Mouse (Mus musculus): ENCODE data around the gene Ndufs5.
A peak's percentile ranks its signal among the peaks of the same experiment; 100 is the strongest.

The Ndufs5 gene

DNA sequence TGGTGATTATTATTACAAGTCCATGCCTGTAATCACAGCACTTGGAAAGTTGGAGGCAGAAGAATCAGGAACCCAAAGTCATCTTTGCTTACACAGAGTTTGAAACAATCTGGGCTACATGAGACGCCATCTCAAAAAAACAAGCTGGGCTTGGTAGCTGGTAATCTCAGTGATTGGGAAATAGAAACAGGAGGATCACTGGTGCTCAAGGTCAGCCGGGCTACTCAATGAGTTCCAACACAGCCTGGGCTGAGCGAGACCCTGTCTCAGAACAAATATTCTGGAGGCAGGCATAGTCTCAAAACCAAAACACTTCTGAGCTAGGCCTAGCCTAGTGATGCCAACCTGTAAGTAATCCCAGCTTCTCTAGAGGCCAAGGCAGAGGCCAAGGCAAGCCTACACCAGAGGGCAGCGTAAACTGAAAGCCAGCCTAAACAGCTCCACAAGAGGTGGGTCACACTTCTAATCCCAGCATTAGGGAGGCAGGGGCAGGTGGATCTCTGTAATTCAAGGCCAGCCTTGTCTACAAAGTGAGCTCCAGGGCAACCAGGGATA lies 27.3 kb upstream of the Ndufs5 start:
- Histone ChIP-seq H3K4me3 (replicated peaks; ENCODE audit: low read length) (no peak overlapping the region), H3K36me3 (ENCODE audit: insufficient read depth, low read length) (peaks cover 43% of the 10 kb centered on the region), H3K9me3 (ENCODE audit: low read length) (no peaks in the 10 kb centered on the region), H3K27me3 (ENCODE audit: insufficient read depth, low read length) (no peaks in the 10 kb centered on the region), H3K4me1 (replicated peaks; ENCODE audit: low read depth, low read length) (peaks cover 45% of the 10 kb centered on the region)
- TF ChIP-seq POU5F1 (IDR thresholded peaks at IDR 0.05; ENCODE audit: borderline replicate concordance, low read length), result no peak
- TF ChIP-seq NANOG (IDR thresholded peaks at IDR 0.05; ENCODE audit: borderline replicate concordance, low read length), result no peak
- TF ChIP-seq CTCF (conservative IDR thresholded peaks at IDR 0.05; ENCODE audit: low read length), result no peak

DNA sequence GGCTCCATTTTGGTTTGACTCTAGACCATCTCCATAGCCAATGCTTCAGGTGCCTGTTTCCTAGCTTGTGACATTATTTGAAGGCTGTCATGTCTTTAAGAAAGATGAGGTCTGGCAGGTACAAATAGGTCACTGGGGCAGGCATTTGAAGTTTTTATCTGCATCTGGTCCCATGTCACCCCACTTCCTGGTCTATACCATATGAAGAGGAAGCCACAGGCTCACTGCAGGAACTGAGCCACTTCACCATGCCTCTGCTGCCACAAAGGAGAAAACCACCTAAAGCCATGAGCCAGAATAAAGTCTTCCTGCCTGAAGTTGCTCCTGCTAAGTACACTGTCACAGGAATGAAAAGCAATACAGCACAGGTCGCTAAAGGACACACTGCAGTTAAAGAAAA lies 24.9 kb upstream of the Ndufs5 start:
- H3K4me3 ChIP-seq (replicated peaks; ENCODE audit: low read length), result no peak overlapping the region
- peaks cover 67% of the 10 kb centered on the region for H3K36me3 ChIP-seq (ENCODE audit: insufficient read depth, low read length)
- no peaks in the 10 kb centered on the region for H3K9me3 ChIP-seq (ENCODE audit: low read length)
- peaks cover 31% of the 10 kb centered on the region for H3K4me1 ChIP-seq (replicated peaks; ENCODE audit: low read depth, low read length)
- TF ChIP-seq NANOG (IDR thresholded peaks at IDR 0.05; ENCODE audit: borderline replicate concordance, low read length) (no peak), CTCF (conservative IDR thresholded peaks at IDR 0.05; ENCODE audit: low read length) (no peak), POU5F1 (IDR thresholded peaks at IDR 0.05; ENCODE audit: borderline replicate concordance, low read length) (no peak)
- no peaks in the 10 kb centered on the region for H3K27me3 ChIP-seq (ENCODE audit: insufficient read depth, low read length)

DNA sequence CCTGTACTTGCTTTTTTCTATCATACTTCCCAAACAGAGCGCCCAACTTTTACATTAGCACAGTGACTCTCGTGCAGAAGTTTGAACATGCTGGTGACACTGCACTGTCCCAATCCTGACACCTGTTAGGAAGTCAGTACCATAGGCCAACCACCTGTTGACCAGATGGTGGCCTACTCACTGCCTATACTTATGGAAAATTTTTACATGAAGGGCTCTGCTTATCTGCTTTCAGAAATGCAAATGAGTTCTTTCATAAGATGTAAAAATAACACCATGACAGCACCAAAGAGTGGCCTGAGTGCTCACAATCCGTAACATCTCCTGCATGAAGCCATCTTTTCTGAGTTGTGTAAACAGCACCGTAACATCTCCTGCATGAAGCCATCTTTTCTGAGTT lies 20.7 kb upstream of the Ndufs5 start:
- Histone ChIP-seq H3K36me3 (ENCODE audit: insufficient read depth, low read length) (peaks cover 86% of the 10 kb centered on the region), H3K27me3 (ENCODE audit: insufficient read depth, low read length) (no peaks in the 10 kb centered on the region), H3K4me3 (replicated peaks; ENCODE audit: low read length) (no peak overlapping the region), H3K9me3 (ENCODE audit: low read length) (no peaks in the 10 kb centered on the region), H3K4me1 (replicated peaks; ENCODE audit: low read depth, low read length) (peaks cover 4% of the 10 kb centered on the region; the same call in 1 of the 2 replicates)
- no peak for TF ChIP-seq NANOG (IDR thresholded peaks at IDR 0.05; ENCODE audit: borderline replicate concordance, low read length)
- TF ChIP-seq CTCF (conservative IDR thresholded peaks at IDR 0.05; ENCODE audit: low read length), result no peak
- no peak for TF ChIP-seq POU5F1 (IDR thresholded peaks at IDR 0.05; ENCODE audit: borderline replicate concordance, low read length)

DNA sequence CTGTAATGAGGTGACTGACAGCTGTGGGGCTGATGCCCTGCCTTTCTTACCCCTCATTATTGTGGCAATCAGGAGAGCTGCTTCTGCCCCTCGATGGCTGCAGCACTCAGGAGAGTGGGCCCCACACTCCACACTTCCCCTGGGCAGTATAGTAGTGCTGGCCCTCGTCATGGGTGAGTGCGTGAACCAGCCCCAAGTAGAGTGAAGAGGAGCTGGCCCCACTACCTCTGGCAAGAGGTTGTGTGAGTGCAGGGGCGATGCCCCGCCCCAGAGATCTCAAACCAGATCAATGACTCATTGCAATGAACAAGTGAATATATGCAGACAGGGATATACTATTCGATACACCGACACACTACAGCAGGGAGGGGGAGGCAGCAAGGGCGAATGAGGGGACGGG lies 15.5 kb upstream of the Ndufs5 start:
- TF ChIP-seq NANOG (IDR thresholded peaks at IDR 0.05; ENCODE audit: borderline replicate concordance, low read length) (no peak), CTCF (conservative IDR thresholded peaks at IDR 0.05; ENCODE audit: low read length) (no peak), POU5F1 (IDR thresholded peaks at IDR 0.05; ENCODE audit: borderline replicate concordance, low read length) (no peak)
- Histone ChIP-seq H3K4me1 (replicated peaks; ENCODE audit: low read depth, low read length) (peaks cover 15% of the 10 kb centered on the region), H3K4me3 (replicated peaks; ENCODE audit: low read length) (no peak overlapping the region), H3K9me3 (ENCODE audit: low read length) (no peaks in the 10 kb centered on the region), H3K36me3 (ENCODE audit: insufficient read depth, low read length) (peaks cover 51% of the 10 kb centered on the region), H3K27me3 (ENCODE audit: insufficient read depth, low read length) (no peaks in the 10 kb centered on the region)

DNA sequence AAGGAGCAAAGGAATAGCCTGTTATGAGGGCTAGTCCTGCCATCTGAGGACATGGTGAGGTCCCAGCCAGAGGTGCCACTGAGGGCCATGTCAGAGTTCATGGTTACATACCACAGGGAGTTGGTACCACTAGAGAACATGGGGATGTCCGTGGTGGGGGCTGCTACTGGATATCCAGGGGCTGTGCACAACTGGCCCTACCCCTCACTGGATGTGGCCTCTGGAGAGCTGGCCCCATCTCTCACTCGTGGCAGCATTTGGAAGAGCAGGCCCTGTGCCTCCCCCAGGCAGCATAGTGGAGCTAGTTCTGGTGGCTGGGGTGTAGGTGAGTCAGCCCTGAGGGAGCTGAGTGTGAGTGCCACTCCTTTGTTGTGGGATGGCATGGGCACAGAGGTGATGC lies 14.9 kb upstream of the Ndufs5 start:
- H3K36me3 ChIP-seq (ENCODE audit: insufficient read depth, low read length), result peaks cover 45% of the 10 kb centered on the region
- H3K4me3 ChIP-seq (replicated peaks; ENCODE audit: low read length), result no peak overlapping the region
- H3K4me1 ChIP-seq (replicated peaks; ENCODE audit: low read depth, low read length), result peaks cover 15% of the 10 kb centered on the region
- H3K27me3 ChIP-seq (ENCODE audit: insufficient read depth, low read length), result no peaks in the 10 kb centered on the region
- TF ChIP-seq CTCF (conservative IDR thresholded peaks at IDR 0.05; ENCODE audit: low read length) (no peak), POU5F1 (IDR thresholded peaks at IDR 0.05; ENCODE audit: borderline replicate concordance, low read length) (no peak), NANOG (IDR thresholded peaks at IDR 0.05; ENCODE audit: borderline replicate concordance, low read length) (no peak)
- H3K9me3 ChIP-seq (ENCODE audit: low read length), result no peaks in the 10 kb centered on the region

DNA sequence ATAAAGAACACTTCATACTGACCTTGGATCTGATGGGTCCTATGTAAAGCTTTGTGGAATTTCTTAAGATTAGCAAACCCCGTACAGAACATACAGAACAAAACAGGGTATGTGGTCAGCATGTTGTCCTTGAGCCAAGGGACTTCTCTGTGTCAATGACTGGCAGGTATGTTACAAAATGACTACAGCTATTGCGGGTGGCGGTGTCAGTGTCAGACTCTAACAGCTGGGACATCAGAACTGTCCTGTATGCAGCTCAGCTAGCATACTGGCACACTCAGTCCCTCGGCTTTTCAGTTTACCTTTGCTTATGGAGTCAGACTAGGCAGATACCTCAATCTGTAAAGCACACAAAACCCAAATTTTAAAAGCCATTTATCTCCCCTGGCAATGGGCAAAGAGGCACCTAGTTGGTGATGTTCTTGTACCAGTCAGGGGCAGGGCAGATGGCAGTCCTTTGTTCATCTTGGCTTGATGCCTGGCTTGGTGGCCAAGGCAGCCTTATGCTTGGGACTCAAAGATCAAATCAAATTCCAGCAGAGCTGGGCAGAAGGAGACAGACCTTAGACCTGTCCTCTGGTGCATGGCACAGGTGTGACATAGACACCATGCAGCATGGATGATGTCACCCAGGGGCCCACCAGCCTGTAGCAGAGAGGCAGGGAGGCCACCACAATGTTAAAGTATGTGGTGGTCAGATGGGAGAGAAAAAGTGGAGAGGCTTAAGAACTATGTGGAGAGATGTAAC lies 14.3 kb upstream of the Ndufs5 start:
- Histone ChIP-seq H3K27me3 (ENCODE audit: insufficient read depth, low read length) (no peaks in the 10 kb centered on the region), H3K4me3 (replicated peaks; ENCODE audit: low read length) (no peak overlapping the region), H3K36me3 (ENCODE audit: insufficient read depth, low read length) (peaks cover 41% of the 10 kb centered on the region), H3K9me3 (ENCODE audit: low read length) (no peaks in the 10 kb centered on the region), H3K4me1 (replicated peaks; ENCODE audit: low read depth, low read length) (peaks cover 15% of the 10 kb centered on the region)
- TF ChIP-seq NANOG (IDR thresholded peaks at IDR 0.05; ENCODE audit: borderline replicate concordance, low read length), result no peak
- no peak for TF ChIP-seq CTCF (conservative IDR thresholded peaks at IDR 0.05; ENCODE audit: low read length)
- no peak for TF ChIP-seq POU5F1 (IDR thresholded peaks at IDR 0.05; ENCODE audit: borderline replicate concordance, low read length)

DNA sequence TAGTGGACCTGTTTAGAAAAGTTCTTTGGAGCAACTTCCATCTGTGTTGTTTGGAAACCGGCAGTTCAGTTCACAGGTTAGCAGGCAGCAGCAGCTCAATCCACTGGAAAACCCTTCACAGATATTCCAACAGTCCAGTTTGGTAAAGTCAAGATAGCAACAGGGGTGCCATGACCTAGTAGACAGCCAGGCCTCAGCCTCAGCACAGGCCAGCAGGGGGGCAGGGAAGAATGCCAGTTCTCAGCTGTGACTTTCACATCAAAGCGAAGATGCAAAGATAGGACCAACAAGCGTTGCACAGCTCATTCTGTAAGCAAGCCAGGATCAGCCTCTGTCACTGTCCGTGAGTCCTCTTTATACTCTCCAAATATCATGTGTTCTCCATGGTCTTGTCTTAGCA lies 3.8 kb upstream of the Ndufs5 start:
- H3K36me3 ChIP-seq (ENCODE audit: insufficient read depth, low read length), result no peaks in the 10 kb centered on the region
- no peak overlapping the region for H3K4me3 ChIP-seq (replicated peaks; ENCODE audit: low read length)
- no peaks in the 10 kb centered on the region for H3K27me3 ChIP-seq (ENCODE audit: insufficient read depth, low read length)
- H3K9me3 ChIP-seq (ENCODE audit: low read length), result peaks cover 3% of the 10 kb centered on the region
- no peak for TF ChIP-seq CTCF (conservative IDR thresholded peaks at IDR 0.05; ENCODE audit: low read length)
- peaks cover 27% of the 10 kb centered on the region for H3K4me1 ChIP-seq (replicated peaks; ENCODE audit: low read depth, low read length)

DNA sequence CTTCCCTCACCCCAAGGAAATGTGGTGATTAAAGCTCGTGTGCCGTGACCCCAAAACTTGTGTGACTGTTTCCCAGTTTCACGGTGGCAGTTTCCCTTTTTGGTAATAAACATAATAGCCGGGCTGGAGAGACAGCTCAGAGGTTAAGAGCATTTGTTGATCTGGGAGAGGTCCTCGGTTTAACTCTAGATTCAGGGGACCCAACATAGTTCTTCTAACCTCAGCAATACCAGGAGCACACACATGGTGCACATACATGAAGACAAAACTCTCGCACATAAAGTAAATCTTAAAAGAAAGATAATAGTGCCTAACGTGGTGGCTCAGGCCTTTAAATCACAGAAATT lies 405 bp upstream of the Ndufs5 start:
- H3K4me1 ChIP-seq (replicated peaks; ENCODE audit: low read depth, low read length), result peaks cover 36% of the 10 kb centered on the region
- H3K36me3 ChIP-seq (ENCODE audit: insufficient read depth, low read length), result peaks cover 25% of the 10 kb centered on the region
- no peak for TF ChIP-seq POU5F1 (IDR thresholded peaks at IDR 0.05; ENCODE audit: borderline replicate concordance, low read length)
- no peak for TF ChIP-seq CTCF (conservative IDR thresholded peaks at IDR 0.05; ENCODE audit: low read length)
- no peak for TF ChIP-seq NANOG (IDR thresholded peaks at IDR 0.05; ENCODE audit: borderline replicate concordance, low read length)
- H3K4me3 ChIP-seq (replicated peaks; ENCODE audit: low read length), result peak overlapping the region; percentile 95
- H3K27me3 ChIP-seq (ENCODE audit: insufficient read depth, low read length), result no peaks in the 10 kb centered on the region
- no peaks in the 10 kb centered on the region for H3K9me3 ChIP-seq (ENCODE audit: low read length)

DNA sequence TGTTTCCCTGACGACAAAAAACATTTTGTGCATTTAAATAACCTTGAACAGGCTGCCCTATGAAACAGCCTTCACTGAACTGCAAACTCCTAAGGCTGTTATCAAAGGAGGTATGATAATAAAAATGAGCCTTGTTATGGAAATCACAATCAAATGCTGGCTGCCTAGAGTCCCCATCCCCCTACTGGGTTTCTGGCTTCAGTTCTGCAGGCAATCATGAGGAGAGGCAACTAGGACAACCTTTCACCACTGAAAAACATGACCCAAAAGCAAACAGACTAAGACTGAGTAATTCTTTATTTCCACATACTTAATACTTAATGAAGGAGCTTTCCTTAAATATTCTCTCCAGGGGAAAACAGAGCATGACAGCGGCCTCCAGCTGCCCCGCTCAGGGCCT lies 5.6 kb downstream of the Ndufs5 start:
- no peaks in the 10 kb centered on the region for H3K27me3 ChIP-seq (ENCODE audit: insufficient read depth, low read length)
- TF ChIP-seq CTCF (conservative IDR thresholded peaks at IDR 0.05; ENCODE audit: low read length) (no peak), NANOG (IDR thresholded peaks at IDR 0.05; ENCODE audit: borderline replicate concordance, low read length) (no peak), POU5F1 (IDR thresholded peaks at IDR 0.05; ENCODE audit: borderline replicate concordance, low read length) (no peak)
- peaks cover 35% of the 10 kb centered on the region for H3K36me3 ChIP-seq (ENCODE audit: insufficient read depth, low read length)
- no peaks in the 10 kb centered on the region for H3K9me3 ChIP-seq (ENCODE audit: low read length)
- H3K4me1 ChIP-seq (replicated peaks; ENCODE audit: low read depth, low read length), result peaks cover 14% of the 10 kb centered on the region
- no peak overlapping the region for H3K4me3 ChIP-seq (replicated peaks; ENCODE audit: low read length)
